Mouse (Mus musculus) bone marrow, adult 2 months (tissue): ENCODE results near the gene Ace3.

ENCODE experiments used
- CTCF ChIP-seq: fragments of 200-500 bp; IDR thresholded peaks from 2 replicates; pipeline ENCODE4 v1.5.1; 2011; ENCODE audit warnings: low read length, control low read depth; ENCODE audit not compliant: control insufficient read depth, insufficient read depth
- POLR2A ChIP-seq: fragments of 200-500 bp; IDR thresholded peaks from 2 replicates; pipeline ENCODE4 v1.6.1; 2011; ENCODE audit warnings: low read depth, mild to moderate bottlenecking, control low read depth, low read length, borderline replicate concordance; ENCODE audit not compliant: control insufficient read depth

- TF ChIP-seq POLR2A = no peak
- no peak for TF ChIP-seq CTCF
Measured at GRCm38 (mm10) chr11:105964691-105965090, 29.8 kb upstream of the Ace3 start.
